Mouse (Mus musculus) midbrain, embryonic 14.5 days (tissue): ENCODE data around the gene Abcb6. TPM values are rescaled to one million over a fixed set of nuclear protein-coding genes. Genes with fewer than 3 reads are reported as not detected.

Source experiments
- ATAC-seq: fragments of 200-750 bp; cut with Nextera tagmentation; 2 replicates; pipeline ENCODE4 v1.8.0; 2017; ENCODE audit warnings: moderate number of reproducible peaks, moderate library complexity; ENCODE audit not compliant: low FRiP score, low TSS enrichment
- DNase-seq: peaks from one replicate; pipeline ENCODE4 v3.0.0-alpha.2; 2015
- H3K27ac ChIP-seq: fragments of 300-500 bp; sonication (generic); replicated peaks from 2 replicates; pipeline ENCODE4 v1.5.1; 2014; ENCODE audit warnings: mild to moderate bottlenecking, low read depth, low read length, moderate library complexity
- H3K27me3 ChIP-seq: fragments of 300-500 bp; sonication (generic); 2 replicates; pipeline ENCODE4 v1.6.1; 2014; ENCODE audit warnings: low read length, control low read depth, mixed read lengths; ENCODE audit not compliant: control insufficient read depth, insufficient read depth
- H3K36me3 ChIP-seq: fragments of 300-500 bp; sonication (generic); 2 replicates; pipeline ENCODE4 v1.6.1; 2014; ENCODE audit warnings: low read length, control low read depth; ENCODE audit not compliant: control insufficient read depth, insufficient read depth
- H3K4me1 ChIP-seq: fragments of 300-500 bp; sonication (generic); 2 replicates; pipeline ENCODE4 v1.6.1; 2014; ENCODE audit warnings: mild to moderate bottlenecking, antibody characterized with exemption, low read length, control low read depth; ENCODE audit not compliant: control insufficient read depth, insufficient read depth
- H3K4me2 ChIP-seq: fragments of 300-500 bp; sonication (generic); 2 replicates; pipeline ENCODE4 v1.6.1; 2014; ENCODE audit warnings: mild to moderate bottlenecking, low read length, moderate library complexity
- H3K4me3 ChIP-seq: fragments of 300-500 bp; sonication (generic); replicated peaks from 2 replicates; pipeline ENCODE4 v1.5.1; 2014; ENCODE audit warnings: low read depth, low read length
- H3K9ac ChIP-seq: fragments of 300-500 bp; sonication (generic); replicated peaks from 2 replicates; pipeline ENCODE4 v1.6.1; 2014; ENCODE audit warnings: mild to moderate bottlenecking, low read length, moderate library complexity
- H3K9me3 ChIP-seq: fragments of 300-500 bp; sonication (generic); 2 replicates; pipeline ENCODE4 v1.6.1; 2016; ENCODE audit warnings: low read length, control low read depth, mixed read lengths; ENCODE audit not compliant: control insufficient read depth
- WGBS: fragments of 180-500 bp; shearing (Covaris S2); extraction: QIAGEN DNeasy Blood & Tissue Kit; methylation state at CpG from one replicate; pipeline ENCODE4 v1.1.7; 2014; 5-methylcytosine and 5-hydroxymethylcytosine counted together
- polyA plus RNA-seq: library from polyadenylated mRNA; unstranded; fragments of >200 nt; fragmentation: Nextera tagmentation; extraction: Ambion mirVana; gene quantifications from 2 replicates; pipeline ENCODE4 v1.2.1, GENCODE M21; 2014

The Abcb6 gene
- polyA plus RNA-seq, 1 experiment from 2014 or later, result 35.5 TPM

- Histone ChIP-seq H3K4me1 (peaks cover 7% of the 10 kb centered on the region; the same call in 1 of the 2 replicates), H3K27ac (no peak overlapping the region), H3K9me3 (no peaks in the 10 kb centered on the region), H3K4me3 (no peak overlapping the region), H3K27me3 (no peaks in the 10 kb centered on the region), H3K36me3 (peaks cover 50% of the 10 kb centered on the region), H3K4me2 (no peak overlapping the region), H3K9ac (no peak overlapping the region)
- WGBS, result 82% methylated on average over 7 of the region's 7 CpGs
- no peak for DNase-seq
- no peak for ATAC-seq
Measured at GRCm38 (mm10) chr1:75147411-75148135, 32.6 kb downstream of the Abcb6 start.

DNA sequence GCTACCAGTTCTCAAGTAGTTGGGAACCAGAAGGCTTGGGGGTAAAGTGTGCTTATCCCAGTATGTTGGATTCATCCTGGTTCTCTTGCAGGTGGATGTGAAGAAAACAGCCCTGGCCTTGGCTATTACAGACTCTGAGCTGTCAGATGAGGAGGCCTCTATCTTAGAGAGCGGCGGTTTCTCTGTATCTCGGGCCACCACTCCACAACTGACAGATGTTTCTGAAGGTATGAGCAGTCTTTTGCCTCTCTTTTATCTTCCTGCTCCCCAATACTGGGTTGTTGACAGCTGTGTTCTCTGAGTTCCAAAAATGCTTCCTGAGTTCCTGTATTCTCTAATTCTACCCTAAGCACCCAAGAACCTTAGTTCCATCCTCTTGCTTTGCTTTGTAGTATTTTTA is 34.6 kb downstream of the Abcb6 start:
- ATAC-seq (no peak), DNase-seq (no peak)
- H3K27me3 ChIP-seq, result no peaks in the 10 kb centered on the region
- peaks cover 12% of the 10 kb centered on the region for H3K4me1 ChIP-seq
- no peaks in the 10 kb centered on the region for H3K9me3 ChIP-seq
- no peak overlapping the region for H3K4me3 ChIP-seq
- no peak overlapping the region for H3K4me2 ChIP-seq
- H3K27ac ChIP-seq, result no peak overlapping the region
- no peak overlapping the region for H3K9ac ChIP-seq
- peaks cover 50% of the 10 kb centered on the region for H3K36me3 ChIP-seq
- 95% methylated on average over 3 of the region's 3 CpGs for WGBS

DNA sequence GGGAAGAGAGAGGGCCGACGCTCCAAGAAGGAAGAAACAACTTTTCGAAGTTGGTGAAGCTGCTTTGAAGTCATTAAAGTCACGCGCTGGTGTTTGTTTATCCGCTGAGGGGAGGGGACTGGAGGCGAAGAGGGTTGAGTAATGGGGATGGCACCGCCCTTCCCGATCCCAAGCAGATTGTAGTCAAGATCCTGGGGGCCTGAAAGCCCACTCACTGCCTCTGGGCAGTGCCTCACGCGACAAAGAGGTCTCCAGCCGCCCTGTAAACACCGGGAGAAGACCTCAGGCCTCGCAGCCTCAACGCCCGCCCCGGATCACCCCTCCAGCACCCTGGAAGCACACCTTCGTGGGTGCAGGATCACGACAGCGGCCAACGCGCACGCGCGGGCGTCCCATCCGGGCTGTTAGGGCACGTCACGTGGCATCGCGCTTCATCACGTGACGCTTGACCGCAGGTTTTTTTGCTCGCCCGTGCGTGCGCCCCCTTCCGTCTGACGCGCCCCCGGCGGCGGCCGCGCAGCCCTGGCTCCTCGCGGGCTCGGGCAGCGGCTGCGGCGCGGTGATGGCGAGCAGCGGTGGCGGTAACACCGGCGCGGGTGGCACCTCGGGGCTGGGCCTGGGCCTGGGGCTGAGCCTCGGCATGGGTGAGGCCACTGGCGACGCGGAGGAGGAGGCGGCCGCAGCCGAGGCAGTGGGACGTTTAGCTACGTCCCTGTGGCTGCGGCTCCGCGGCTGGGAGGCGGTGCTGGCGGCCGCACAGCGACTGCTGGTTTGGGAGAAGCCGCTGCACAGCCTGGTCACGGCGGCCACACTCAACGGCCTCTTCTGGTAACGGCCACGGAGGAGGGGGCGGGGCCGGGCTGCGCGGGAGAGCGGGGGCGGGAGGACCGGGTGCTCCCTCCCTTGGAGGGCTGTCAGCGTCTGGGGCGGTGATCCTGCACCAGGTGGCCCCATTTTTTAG is 37.6 kb downstream of the Abcb6 start, which contains the start of the genes Cnppd1 and Retreg2:
Gene Cnppd1 (minus strand): TSS at position 411 of the 961 bp plus-strand sequence.
Gene Retreg2 (plus strand): TSS at position 478 of the 961 bp plus-strand sequence.
- Histone ChIP-seq H3K9ac (peak within 1 kb of the TSS; percentile 97), H3K27me3 (no peaks in the 10 kb centered on the region), H3K9me3 (no peaks in the 10 kb centered on the region), H3K4me3 (peak within 1 kb of the TSS; percentile 92), H3K27ac (peak within 1 kb of the TSS; percentile 98), H3K4me2 (peak within 1 kb of the TSS; percentile 97), H3K4me1 (peaks cover 17% of the 10 kb centered on the region), H3K36me3 (peaks cover 55% of the 10 kb centered on the region)
- DNase-seq, result peak; percentile 98
- peak; percentile 92 for ATAC-seq
- under 1% methylated on average over 90 of the region's 91 CpGs for WGBS

GRCm38 (mm10) chr1:75141486-75142190 is 38.6 kb downstream of the Abcb6 start:
- Histone ChIP-seq H3K4me1 (peaks cover 17% of the 10 kb centered on the region), H3K4me3 (peak overlapping the region; percentile 92), H3K27me3 (no peaks in the 10 kb centered on the region), H3K9me3 (no peaks in the 10 kb centered on the region), H3K9ac (peak overlapping the region; percentile 97), H3K36me3 (peaks cover 55% of the 10 kb centered on the region), H3K4me2 (peak overlapping the region; percentile 97), H3K27ac (peak overlapping the region; percentile 98)
- DNase-seq (peak; percentile 67), ATAC-seq (0 out of 2 replicates have a peak, but pooled peaks have one; percentile 7)
- under 1% methylated on average over 53 of the region's 53 CpGs for WGBS

DNA sequence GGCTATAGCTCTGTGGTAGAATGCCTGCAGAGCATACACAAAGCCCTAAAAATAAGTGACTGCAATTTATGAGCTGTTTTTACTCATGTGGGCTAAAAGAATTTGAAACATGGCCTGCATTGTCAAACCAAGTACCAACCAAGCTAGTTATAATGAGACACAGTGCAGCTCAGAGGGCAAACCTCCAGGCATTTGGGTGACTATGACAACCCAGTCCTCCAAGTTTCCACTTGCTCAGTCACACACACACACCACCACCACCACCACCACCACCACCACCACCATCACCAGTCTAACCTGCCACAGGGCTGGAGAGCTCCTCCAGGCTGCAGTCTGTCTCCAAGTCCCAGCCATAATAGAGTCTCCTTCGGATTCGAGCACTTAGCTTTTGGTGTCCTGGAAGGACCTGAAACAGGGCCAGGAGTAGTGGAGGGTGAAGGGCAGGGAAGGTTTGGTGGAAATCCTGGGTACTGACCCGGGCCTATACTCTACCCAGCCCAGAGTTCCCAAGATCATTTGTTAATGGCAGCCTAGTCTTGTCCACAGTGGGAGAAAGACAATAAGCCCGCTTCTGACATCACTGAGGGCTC is 39.5 kb downstream of the Abcb6 start:
- H3K9ac ChIP-seq, result peak overlapping the region; percentile 97
- H3K27ac ChIP-seq, result peak overlapping the region; percentile 98; the same call in 1 of the 2 replicates
- WGBS, result 63% methylated on average over 4 of the region's 4 CpGs
- no peaks in the 10 kb centered on the region for H3K27me3 ChIP-seq
- H3K9me3 ChIP-seq, result no peaks in the 10 kb centered on the region
- peak overlapping the region; percentile 92 for H3K4me3 ChIP-seq
- peaks cover 55% of the 10 kb centered on the region for H3K36me3 ChIP-seq
- peaks cover 17% of the 10 kb centered on the region for H3K4me1 ChIP-seq
- ATAC-seq (no peak), DNase-seq (no peak)
- peak overlapping the region; percentile 97 for H3K4me2 ChIP-seq

DNA sequence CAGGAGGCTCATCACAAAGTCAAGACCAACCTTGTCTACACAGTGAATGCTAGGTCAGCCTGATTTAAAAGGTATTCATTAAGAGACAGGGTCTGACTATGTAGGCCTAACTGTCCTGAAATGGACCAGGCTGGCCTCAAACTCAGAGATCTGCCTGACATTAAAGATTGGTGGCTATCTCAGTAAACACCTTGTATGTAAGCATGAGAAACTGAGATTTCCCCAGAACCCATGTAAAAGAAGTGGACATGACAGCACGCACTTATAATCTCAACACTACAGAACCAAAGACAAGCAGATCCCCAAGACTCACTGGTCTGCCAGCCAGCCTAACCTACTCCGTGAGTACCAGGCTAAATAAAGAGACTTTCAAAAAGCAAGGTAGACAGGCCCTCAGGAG is 41.7 kb downstream of the Abcb6 start:
- DNase-seq (no peak), ATAC-seq (no peak)
- 95% methylated on average over 2 of the region's 2 CpGs for WGBS
- H3K27ac ChIP-seq, result no peak overlapping the region
- H3K9ac ChIP-seq, result no peak overlapping the region
- H3K27me3 ChIP-seq, result no peaks in the 10 kb centered on the region
- H3K4me2 ChIP-seq, result no peak overlapping the region
- H3K4me3 ChIP-seq, result no peak overlapping the region
- peaks cover 10% of the 10 kb centered on the region for H3K4me1 ChIP-seq
- H3K36me3 ChIP-seq, result peaks cover 48% of the 10 kb centered on the region
- no peaks in the 10 kb centered on the region for H3K9me3 ChIP-seq

- Histone ChIP-seq H3K36me3 (peaks cover 48% of the 10 kb centered on the region), H3K27me3 (no peaks in the 10 kb centered on the region), H3K4me3 (no peak overlapping the region), H3K4me2 (no peak overlapping the region), H3K9me3 (no peaks in the 10 kb centered on the region), H3K27ac (no peak overlapping the region), H3K9ac (no peak overlapping the region), H3K4me1 (peaks cover 10% of the 10 kb centered on the region)
- 86% methylated on average over 3 of the region's 3 CpGs for WGBS
- ATAC-seq (no peak), DNase-seq (no peak)
Measured at GRCm38 (mm10) chr1:75136730-75137129, 43.5 kb downstream of the Abcb6 start.

- Histone ChIP-seq H3K9me3 (no peaks in the 10 kb centered on the region), H3K4me3 (no peak overlapping the region), H3K4me1 (peaks cover 10% of the 10 kb centered on the region), H3K27me3 (no peaks in the 10 kb centered on the region), H3K36me3 (peaks cover 48% of the 10 kb centered on the region), H3K9ac (no peak overlapping the region), H3K4me2 (no peak overlapping the region), H3K27ac (no peak overlapping the region)
- WGBS, result 89% methylated on average over 6 of the region's 6 CpGs
- ATAC-seq (no peak), DNase-seq (no peak)
Measured at GRCm38 (mm10) chr1:75136293-75136692, 43.9 kb downstream of the Abcb6 start.
